Mouse (Mus musculus): ENCODE results near the gene St6galnac3. TPM values are rescaled to one million over a fixed set of nuclear protein-coding genes. Genes with fewer than 3 reads are reported as not detected.

St6galnac3 gene
- polyA plus RNA-seq, 1 experiment from 2014 or later, result 31.0 TPM

GRCm38 (mm10) chr3:153512545-153512944 is 212.4 kb downstream of the St6galnac3 start:
- H3K4me3 ChIP-seq (ENCODE audit: low read length), result no peak overlapping the region
- H3K27me3 ChIP-seq (replicated peaks; ENCODE audit: control insufficient read depth, insufficient read depth, low read length), result no peaks in the 10 kb centered on the region
- 67% methylated on average over 6 of the region's 6 CpGs for WGBS
- no peaks in the 10 kb centered on the region for H3K9me3 ChIP-seq (ENCODE audit: control insufficient read depth, low read length)
- H3K4me1 ChIP-seq (ENCODE audit: control insufficient read depth, insufficient read depth, low read length), result no peaks in the 10 kb centered on the region
- no peak overlapping the region for H3K9ac ChIP-seq (ENCODE audit: low read depth, low read length)
- no peaks in the 10 kb centered on the region for H3K36me3 ChIP-seq (ENCODE audit: control insufficient read depth, insufficient read depth, low read length)
- H3K27ac ChIP-seq (ENCODE audit: low read length), result no peak overlapping the region
- H3K4me2 ChIP-seq (ENCODE audit: low read depth, low read length), result no peak overlapping the region
- no peak for ATAC-seq

GRCm38 (mm10) chr3:153511151-153511580 is 213.8 kb downstream of the St6galnac3 start:
- Histone ChIP-seq H3K9ac (ENCODE audit: low read depth, low read length) (no peak overlapping the region), H3K4me1 (ENCODE audit: control insufficient read depth, insufficient read depth, low read length) (no peaks in the 10 kb centered on the region), H3K4me2 (ENCODE audit: low read depth, low read length) (no peak overlapping the region), H3K27ac (ENCODE audit: low read length) (no peak overlapping the region), H3K27me3 (replicated peaks; ENCODE audit: control insufficient read depth, insufficient read depth, low read length) (no peaks in the 10 kb centered on the region), H3K4me3 (ENCODE audit: low read length) (no peak overlapping the region), H3K9me3 (ENCODE audit: control insufficient read depth, low read length) (no peaks in the 10 kb centered on the region), H3K36me3 (ENCODE audit: control insufficient read depth, insufficient read depth, low read length) (no peaks in the 10 kb centered on the region)
- no peak for ATAC-seq
- WGBS, result 50% methylated on average over 7 of the region's 7 CpGs

- Histone ChIP-seq H3K27ac (ENCODE audit: low read length) (no peak overlapping the region), H3K36me3 (ENCODE audit: control insufficient read depth, insufficient read depth, low read length) (no peaks in the 10 kb centered on the region), H3K4me2 (ENCODE audit: low read depth, low read length) (no peak overlapping the region), H3K4me1 (ENCODE audit: control insufficient read depth, insufficient read depth, low read length) (no peaks in the 10 kb centered on the region), H3K4me3 (ENCODE audit: low read length) (no peak overlapping the region), H3K9me3 (ENCODE audit: control insufficient read depth, low read length) (no peaks in the 10 kb centered on the region), H3K27me3 (replicated peaks; ENCODE audit: control insufficient read depth, insufficient read depth, low read length) (no peaks in the 10 kb centered on the region), H3K9ac (ENCODE audit: low read depth, low read length) (no peak overlapping the region)
- WGBS, result 84% methylated on average over 9 of the region's 9 CpGs
- ATAC-seq, result no peak
Observed at GRCm38 (mm10) chr3:153510048-153510630, 214.8 kb downstream of the St6galnac3 start.

- Histone ChIP-seq H3K9ac (ENCODE audit: low read depth, low read length) (no peak overlapping the region), H3K36me3 (ENCODE audit: control insufficient read depth, insufficient read depth, low read length) (no peaks in the 10 kb centered on the region), H3K27ac (ENCODE audit: low read length) (no peak overlapping the region), H3K9me3 (ENCODE audit: control insufficient read depth, low read length) (no peaks in the 10 kb centered on the region), H3K4me3 (ENCODE audit: low read length) (no peak overlapping the region), H3K4me1 (ENCODE audit: control insufficient read depth, insufficient read depth, low read length) (no peaks in the 10 kb centered on the region), H3K4me2 (ENCODE audit: low read depth, low read length) (no peak overlapping the region), H3K27me3 (replicated peaks; ENCODE audit: control insufficient read depth, insufficient read depth, low read length) (no peaks in the 10 kb centered on the region)
- 70% methylated on average over 4 of the region's 4 CpGs for WGBS
- no peak for ATAC-seq
Observed at GRCm38 (mm10) chr3:153509643-153510042, 215.3 kb downstream of the St6galnac3 start.

- 89% methylated on average over 3 of the region's 3 CpGs for WGBS
- H3K4me2 ChIP-seq (ENCODE audit: low read depth, low read length), result no peak overlapping the region
- H3K9ac ChIP-seq (ENCODE audit: low read depth, low read length), result no peak overlapping the region
- no peaks in the 10 kb centered on the region for H3K9me3 ChIP-seq (ENCODE audit: control insufficient read depth, low read length)
- no peak overlapping the region for H3K4me3 ChIP-seq (ENCODE audit: low read length)
- H3K27me3 ChIP-seq (replicated peaks; ENCODE audit: control insufficient read depth, insufficient read depth, low read length), result no peaks in the 10 kb centered on the region
- H3K4me1 ChIP-seq (ENCODE audit: control insufficient read depth, insufficient read depth, low read length), result no peaks in the 10 kb centered on the region
- no peak for ATAC-seq
- H3K27ac ChIP-seq (ENCODE audit: low read length), result no peak overlapping the region
- H3K36me3 ChIP-seq (ENCODE audit: control insufficient read depth, insufficient read depth, low read length), result no peaks in the 10 kb centered on the region
Observed at GRCm38 (mm10) chr3:153509029-153509428, 215.9 kb downstream of the St6galnac3 start.

- H3K4me2 ChIP-seq (ENCODE audit: low read depth, low read length), result no peak overlapping the region
- no peak overlapping the region for H3K4me3 ChIP-seq (ENCODE audit: low read length)
- H3K27me3 ChIP-seq (replicated peaks; ENCODE audit: control insufficient read depth, insufficient read depth, low read length), result no peaks in the 10 kb centered on the region
- no peaks in the 10 kb centered on the region for H3K36me3 ChIP-seq (ENCODE audit: control insufficient read depth, insufficient read depth, low read length)
- no peaks in the 10 kb centered on the region for H3K4me1 ChIP-seq (ENCODE audit: control insufficient read depth, insufficient read depth, low read length)
- H3K27ac ChIP-seq (ENCODE audit: low read length), result no peak overlapping the region
- ATAC-seq, result no peak
- no peaks in the 10 kb centered on the region for H3K9me3 ChIP-seq (ENCODE audit: control insufficient read depth, low read length)
- 83% methylated on average over 2 of the region's 2 CpGs for WGBS
- no peak overlapping the region for H3K9ac ChIP-seq (ENCODE audit: low read depth, low read length)
Observed at GRCm38 (mm10) chr3:153508592-153508991, 216.4 kb downstream of the St6galnac3 start.

GRCm38 (mm10) chr3:153507599-153507998 is 217.4 kb downstream of the St6galnac3 start:
- 84% methylated on average over 2 of the region's 2 CpGs for WGBS
- H3K36me3 ChIP-seq (ENCODE audit: control insufficient read depth, insufficient read depth, low read length), result no peaks in the 10 kb centered on the region
- no peak overlapping the region for H3K27ac ChIP-seq (ENCODE audit: low read length)
- no peak overlapping the region for H3K4me2 ChIP-seq (ENCODE audit: low read depth, low read length)
- no peak for ATAC-seq
- no peak overlapping the region for H3K4me3 ChIP-seq (ENCODE audit: low read length)
- no peak overlapping the region for H3K9ac ChIP-seq (ENCODE audit: low read depth, low read length)
- H3K4me1 ChIP-seq (ENCODE audit: control insufficient read depth, insufficient read depth, low read length), result no peaks in the 10 kb centered on the region
- H3K9me3 ChIP-seq (ENCODE audit: control insufficient read depth, low read length), result no peaks in the 10 kb centered on the region
- H3K27me3 ChIP-seq (replicated peaks; ENCODE audit: control insufficient read depth, insufficient read depth, low read length), result no peaks in the 10 kb centered on the region

GRCm38 (mm10) chr3:153502488-153502887 is 222.5 kb downstream of the St6galnac3 start:
- no peaks in the 10 kb centered on the region for H3K36me3 ChIP-seq (ENCODE audit: control insufficient read depth, insufficient read depth, low read length)
- 76% methylated on average over 4 of the region's 4 CpGs for WGBS
- H3K4me1 ChIP-seq (ENCODE audit: control insufficient read depth, insufficient read depth, low read length), result no peaks in the 10 kb centered on the region
- no peak overlapping the region for H3K4me3 ChIP-seq (ENCODE audit: low read length)
- H3K27me3 ChIP-seq (replicated peaks; ENCODE audit: control insufficient read depth, insufficient read depth, low read length), result no peaks in the 10 kb centered on the region
- no peak for ATAC-seq
- no peak overlapping the region for H3K9ac ChIP-seq (ENCODE audit: low read depth, low read length)
- H3K9me3 ChIP-seq (ENCODE audit: control insufficient read depth, low read length), result no peaks in the 10 kb centered on the region
- no peak overlapping the region for H3K4me2 ChIP-seq (ENCODE audit: low read depth, low read length)
- H3K27ac ChIP-seq (ENCODE audit: low read length), result no peak overlapping the region

- Histone ChIP-seq H3K4me1 (ENCODE audit: control insufficient read depth, insufficient read depth, low read length) (no peaks in the 10 kb centered on the region), H3K4me3 (ENCODE audit: low read length) (no peak overlapping the region), H3K36me3 (ENCODE audit: control insufficient read depth, insufficient read depth, low read length) (no peaks in the 10 kb centered on the region), H3K27ac (ENCODE audit: low read length) (no peak overlapping the region), H3K27me3 (replicated peaks; ENCODE audit: control insufficient read depth, insufficient read depth, low read length) (no peaks in the 10 kb centered on the region), H3K4me2 (ENCODE audit: low read depth, low read length) (no peak overlapping the region), H3K9me3 (ENCODE audit: control insufficient read depth, low read length) (no peaks in the 10 kb centered on the region), H3K9ac (ENCODE audit: low read depth, low read length) (no peak overlapping the region)
- ATAC-seq, result no peak
- 64% methylated on average over 3 of the region's 3 CpGs for WGBS
Observed at GRCm38 (mm10) chr3:153501333-153501877, 223.6 kb downstream of the St6galnac3 start.

GRCm38 (mm10) chr3:153492986-153493385 is 232.0 kb downstream of the St6galnac3 start:
- Histone ChIP-seq H3K36me3 (ENCODE audit: control insufficient read depth, insufficient read depth, low read length) (no peaks in the 10 kb centered on the region), H3K4me2 (ENCODE audit: low read depth, low read length) (no peak overlapping the region), H3K4me1 (ENCODE audit: control insufficient read depth, insufficient read depth, low read length) (no peaks in the 10 kb centered on the region), H3K27me3 (replicated peaks; ENCODE audit: control insufficient read depth, insufficient read depth, low read length) (no peaks in the 10 kb centered on the region), H3K4me3 (ENCODE audit: low read length) (no peak overlapping the region), H3K9me3 (ENCODE audit: control insufficient read depth, low read length) (no peaks in the 10 kb centered on the region), H3K9ac (ENCODE audit: low read depth, low read length) (no peak overlapping the region), H3K27ac (ENCODE audit: low read length) (no peak overlapping the region)
- WGBS, result 36% methylated on average over 1 of the region's 1 CpGs
- ATAC-seq, result no peak
